Mouse (Mus musculus) bone marrow, adult 2 months (tissue): ENCODE results near the gene Mog. TPM values are rescaled to one million over a fixed set of nuclear protein-coding genes. Genes with fewer than 3 reads are reported as not detected.

Experiments
- H3K27ac ChIP-seq: fragments of 200-500 bp; 2 replicates; pipeline ENCODE4 v1.5.1; 2012; ENCODE audit warnings: low read depth, mild to moderate bottlenecking, control low read depth, inconsistent platforms, low read length; ENCODE audit not compliant: control insufficient read depth, poor library complexity, insufficient read depth
- H3K4me1 ChIP-seq: fragments of 200-500 bp; 2 replicates; pipeline ENCODE4 v1.6.1; 2011; ENCODE audit warnings: low read length; ENCODE audit not compliant: control insufficient read depth, insufficient read depth
- H3K4me3 ChIP-seq: fragments of 200-500 bp; replicated peaks from 2 replicates; pipeline ENCODE3; 2011; ENCODE audit warnings: mild to moderate bottlenecking, low read depth, low read length, control low read depth; ENCODE audit not compliant: control insufficient read depth
- CTCF ChIP-seq: fragments of 200-500 bp; IDR thresholded peaks from 2 replicates; pipeline ENCODE4 v1.5.1; 2011; ENCODE audit warnings: low read length, control low read depth; ENCODE audit not compliant: control insufficient read depth, insufficient read depth
- POLR2A ChIP-seq: fragments of 200-500 bp; IDR thresholded peaks from 2 replicates; pipeline ENCODE4 v1.6.1; 2011; ENCODE audit warnings: low read depth, mild to moderate bottlenecking, control low read depth, low read length, borderline replicate concordance; ENCODE audit not compliant: control insufficient read depth
- WGBS: fragments of 180-500 bp; shearing (Covaris S2); methylation state at CpG from one replicate; pipeline ENCODE4 v1.1.7; 2018; 5-methylcytosine and 5-hydroxymethylcytosine counted together
- polyA plus RNA-seq: library from polyadenylated mRNA; stranded (reverse); fragments of >200 nt; gene quantifications from 2 replicates; pipeline ENCODE4 v1.2.4, GENCODE M21; 2011; ENCODE audit warnings: low replicate concordance; ENCODE audit not compliant: missing spikeins, insufficient read depth, insufficient read length

Gene Mog
- polyA plus RNA-seq, 1 experiment: not detected

DNA sequence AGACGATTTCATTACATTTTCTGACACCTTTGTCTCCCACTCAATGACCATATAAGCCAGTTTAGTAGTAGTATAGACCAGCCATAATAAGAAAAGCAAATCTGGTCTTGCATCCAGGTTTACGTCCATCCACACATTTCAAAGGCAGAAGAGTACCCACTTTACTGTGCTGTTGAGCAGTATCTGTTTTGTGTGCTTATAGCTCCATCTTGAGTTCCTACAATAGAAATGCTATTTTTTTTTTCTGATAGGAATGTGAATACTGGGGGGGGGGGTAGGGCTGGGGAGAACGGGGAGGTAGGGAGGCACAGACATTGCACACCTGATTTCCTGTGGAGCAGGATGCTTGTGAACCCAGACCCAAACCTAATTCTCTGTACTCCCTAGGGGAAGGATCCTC is 24.8 kb upstream of the Mog start:
- Histone ChIP-seq H3K27ac (no peak overlapping the region), H3K4me3 (no peak overlapping the region), H3K4me1 (no peaks in the 10 kb centered on the region; the same call in 1 of the 2 replicates)
- TF ChIP-seq CTCF (no peak), POLR2A (no peak)
- 40% methylated on average over 3 of the region's 3 CpGs for WGBS

DNA sequence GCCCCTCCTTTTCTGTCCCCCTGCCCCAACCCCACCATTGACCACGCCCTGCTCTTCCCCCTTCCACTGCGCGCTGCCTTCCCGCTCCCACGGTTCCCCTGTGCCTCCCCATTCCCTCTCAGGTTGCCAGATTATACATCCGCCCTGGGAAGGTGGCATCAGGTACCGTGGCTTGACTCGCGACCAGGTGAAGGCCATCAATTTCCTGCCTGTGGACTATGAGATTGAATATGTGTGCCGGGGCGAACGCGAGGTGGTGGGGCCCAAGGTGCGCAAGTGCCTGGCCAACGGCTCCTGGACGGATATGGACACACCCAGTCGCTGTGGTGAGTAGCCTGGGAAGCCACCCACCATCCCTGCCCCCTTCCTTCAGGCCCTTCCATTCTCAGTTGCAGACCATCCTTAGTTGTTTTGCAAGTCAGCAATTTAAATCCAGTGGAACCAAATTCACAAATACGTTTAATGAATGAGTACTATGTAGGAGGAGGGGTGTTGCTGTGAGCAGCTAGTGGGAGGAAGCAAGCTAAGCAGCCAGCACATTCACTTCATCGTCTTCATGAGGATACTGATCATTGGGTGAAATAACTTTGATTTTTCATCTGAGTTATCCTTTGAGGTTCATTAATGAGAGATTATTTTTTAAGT is 24.3 kb upstream of the Mog start:
- TF ChIP-seq CTCF: no peak
- TF ChIP-seq POLR2A: no peak
- Histone ChIP-seq H3K27ac (no peak overlapping the region), H3K4me1 (no peaks in the 10 kb centered on the region; the same call in 1 of the 2 replicates), H3K4me3 (no peak overlapping the region)
- whole genome bisulfite sequencing: 87% methylated on average over 19 of the region's 19 CpGs

DNA sequence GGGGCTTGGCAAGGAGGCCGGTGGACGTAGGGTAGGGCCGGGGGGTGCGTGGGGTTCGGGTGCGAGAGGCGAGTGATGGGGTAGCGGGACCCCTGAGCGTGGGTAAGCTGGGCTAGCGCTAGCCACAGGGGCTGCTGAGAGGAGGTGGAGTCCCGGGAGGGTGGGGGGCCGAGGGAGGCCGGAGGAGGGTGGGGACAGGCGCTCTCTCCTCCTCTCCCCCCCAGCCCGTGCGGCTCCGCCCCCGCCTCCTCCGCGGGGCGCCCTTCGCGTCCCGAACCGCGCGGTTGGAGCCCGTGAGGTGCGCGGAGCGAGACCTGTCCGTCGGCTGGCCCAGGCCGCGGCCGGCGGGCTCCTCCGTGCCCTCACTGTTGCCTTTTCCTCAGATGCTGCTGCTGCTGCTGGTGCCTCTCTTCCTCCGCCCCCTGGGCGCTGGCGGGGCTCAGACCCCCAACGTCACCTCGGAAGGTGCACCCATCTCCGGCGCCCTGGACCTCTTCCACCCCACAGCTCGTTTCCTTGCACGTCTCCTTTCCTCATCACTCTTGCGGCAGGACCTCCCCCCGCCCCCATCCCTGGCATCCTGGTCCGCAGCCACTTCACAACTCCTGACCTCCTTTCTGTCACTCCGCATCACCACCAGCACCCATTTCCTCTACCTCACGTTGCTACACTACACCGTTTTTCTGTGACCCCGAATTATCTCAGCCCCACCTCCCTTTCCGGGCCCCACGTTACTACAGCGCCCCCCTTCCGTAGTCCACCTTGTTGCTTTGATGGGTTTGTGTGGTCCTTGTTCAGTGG is 23.3 kb upstream of the Mog start:
- TF ChIP-seq CTCF (no peak), POLR2A (no peak)
- WGBS: 1% methylated on average over 52 of the region's 58 CpGs
- no peaks in the 10 kb centered on the region; the same call in 1 of the 2 replicates for H3K4me1 ChIP-seq
- peak overlapping the region; percentile 76 for H3K27ac ChIP-seq
- peak overlapping the region; percentile 67 for H3K4me3 ChIP-seq

DNA sequence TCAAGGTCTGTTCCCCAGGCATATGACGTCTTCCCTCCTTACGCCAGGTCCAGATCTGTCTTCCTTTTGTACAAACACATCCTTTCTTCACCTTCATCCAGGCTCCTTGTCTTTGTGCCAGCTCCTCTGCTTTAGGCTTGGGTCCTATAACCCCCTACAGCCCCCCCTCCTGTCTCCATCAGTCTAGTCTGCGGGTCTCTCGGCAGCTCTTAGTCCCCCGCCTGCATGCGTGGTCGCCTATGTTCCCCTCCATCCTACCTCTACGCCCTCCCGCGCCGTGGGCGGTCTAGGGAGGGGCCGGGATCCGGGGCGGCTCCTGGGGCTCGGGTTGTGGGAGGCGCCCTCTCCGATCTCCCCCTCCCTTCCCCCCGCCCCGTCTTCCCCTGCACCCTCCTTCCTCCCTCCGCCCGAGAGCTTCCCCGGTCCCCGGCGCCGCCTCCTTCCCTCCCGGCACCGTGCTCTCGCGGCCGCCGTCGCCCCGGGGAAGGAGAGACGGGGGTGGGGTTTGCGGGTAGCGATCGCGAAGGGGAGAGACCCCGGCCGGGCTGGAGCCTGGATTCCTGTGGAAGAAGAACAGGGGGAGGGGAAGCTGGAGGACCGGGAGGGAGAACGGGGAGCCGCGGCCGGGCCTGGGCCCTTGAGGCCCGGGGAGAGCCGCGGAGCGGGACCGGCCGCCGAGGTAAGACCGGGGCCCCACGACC is 22.6 kb upstream of the Mog start, which contains the start of gene Gabbr1:
Gene Gabbr1, plus strand, starts transcription at position 356 of the 701 bp plus-strand sequence.
- WGBS: under 1% methylated on average over 51 of the region's 55 CpGs
- Histone ChIP-seq H3K27ac (peak within 1 kb of the TSS; percentile 76), H3K4me1 (no peaks in the 10 kb centered on the region; the same call in 1 of the 2 replicates), H3K4me3 (peak within 1 kb of the TSS; percentile 67)
- TF ChIP-seq CTCF (no peak), POLR2A (no peak)

DNA sequence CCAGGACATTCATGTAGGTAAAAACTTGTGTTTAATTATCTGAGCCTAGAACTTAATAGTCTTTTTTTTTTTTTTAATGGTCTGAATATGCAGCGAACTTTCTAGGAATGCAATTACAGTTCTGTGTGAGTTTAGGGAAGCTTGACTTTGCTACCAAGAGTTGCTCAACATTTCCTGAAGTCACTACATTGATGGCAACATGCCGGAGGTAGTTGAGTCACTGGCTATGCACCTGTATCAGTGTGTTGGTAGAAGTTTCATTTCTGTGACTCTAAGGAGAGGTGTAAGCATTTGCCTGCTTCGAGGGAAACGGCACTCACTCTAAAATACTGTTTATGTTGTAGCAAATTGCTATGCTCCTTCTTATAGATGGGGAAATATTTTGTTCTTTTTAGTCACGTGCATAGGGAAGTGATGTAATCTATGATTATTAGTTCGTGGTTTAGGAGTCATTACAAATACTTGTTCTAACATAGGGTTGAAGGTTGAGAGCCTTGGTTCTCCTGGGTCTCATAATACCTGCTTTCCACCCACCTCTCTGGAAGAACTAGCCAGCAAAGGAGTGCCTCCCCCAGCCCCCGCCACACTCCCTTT is 21.6 kb upstream of the Mog start:
- 10% methylated on average over 7 of the region's 7 CpGs for WGBS
- Histone ChIP-seq H3K27ac (peak overlapping the region; percentile 71), H3K4me3 (peak overlapping the region; percentile 10), H3K4me1 (no peaks in the 10 kb centered on the region; the same call in 1 of the 2 replicates)
- TF ChIP-seq CTCF: no peak
- TF ChIP-seq POLR2A: no peak

DNA sequence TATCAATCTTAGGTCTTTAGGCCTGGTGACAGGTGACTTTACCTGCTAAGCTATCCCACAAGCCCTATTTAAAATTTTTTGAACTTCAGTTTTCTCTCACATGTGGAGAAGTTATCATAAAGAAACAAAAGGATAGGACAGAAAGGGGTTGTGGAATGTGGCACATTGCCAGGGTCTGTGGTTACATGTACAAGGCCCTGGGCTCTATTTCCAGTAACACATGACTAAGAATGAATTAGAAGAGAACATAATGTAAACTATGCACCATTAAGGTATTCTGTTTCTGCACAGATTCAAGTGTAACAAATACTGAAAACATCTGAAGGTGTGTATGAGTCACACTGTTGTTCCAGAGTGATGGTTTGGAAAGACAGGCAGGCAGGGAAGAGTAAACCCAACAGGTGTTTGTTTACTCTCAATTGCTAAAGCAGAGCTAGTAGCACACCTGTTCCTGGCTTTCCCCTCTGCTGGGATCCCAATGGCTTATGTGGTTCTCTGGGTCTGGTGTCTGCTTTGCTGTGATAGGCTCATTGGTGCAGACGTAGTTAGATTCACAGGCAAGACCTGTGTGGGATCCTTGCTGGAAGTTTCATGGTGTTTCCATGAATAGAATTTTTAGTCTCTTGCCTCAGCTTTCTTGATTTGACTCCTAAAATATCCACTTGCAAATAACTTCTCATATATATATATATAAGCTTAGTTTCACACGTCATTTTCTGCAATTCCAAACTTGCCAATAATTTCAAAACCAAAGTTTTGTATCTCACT is 16.1 kb upstream of the Mog start:
- H3K27ac ChIP-seq: no peak overlapping the region
- 69% methylated on average over 2 of the region's 2 CpGs for WGBS
- TF ChIP-seq CTCF: no peak
- TF ChIP-seq POLR2A: no peak
- H3K4me1 ChIP-seq: no peaks in the 10 kb centered on the region; the same call in 1 of the 2 replicates
- H3K4me3 ChIP-seq: no peak overlapping the region

DNA sequence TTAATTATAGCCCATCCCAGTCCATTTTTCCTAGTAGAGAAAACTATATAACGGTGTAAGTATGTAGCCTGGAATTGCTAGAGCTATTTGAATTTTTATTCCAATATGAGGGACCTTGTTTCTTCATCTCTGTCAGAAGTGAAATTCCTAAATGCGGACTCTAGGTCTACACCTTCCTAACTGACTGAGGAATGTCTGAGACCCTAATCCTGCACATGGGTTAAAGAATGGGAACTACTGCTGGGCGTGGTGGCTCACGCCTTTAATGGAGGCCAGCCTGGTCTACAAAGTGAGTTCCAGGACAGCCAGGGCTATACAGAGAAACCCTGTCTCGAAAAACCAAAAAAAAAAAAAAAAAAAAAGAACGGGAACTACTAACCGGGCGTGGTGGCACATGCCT is 6.0 kb upstream of the Mog start:
- no peak overlapping the region for H3K27ac ChIP-seq

More for the DNA sequence above, 6.0 kb upstream of the Mog start:
- H3K4me1 ChIP-seq: no peaks in the 10 kb centered on the region
- 70% methylated on average over 8 of the region's 8 CpGs for WGBS
- no peak overlapping the region for H3K4me3 ChIP-seq
- TF ChIP-seq POLR2A (no peak), CTCF (no peak)
